Mouse (Mus musculus) left cerebral cortex, adult 11 months (tissue): ENCODE measurements at regions not wholly inside any gene's neighbourhood (a gene's known extent, or its start where the extent isn't known, plus 50 kb on each side); places are given as distances from the start of the nearest gene placed in this dataset.

Source experiments
- DNase-seq: peaks from one replicate; pipeline ENCODE4 v3.0.0; 2022; ENCODE audit warnings: low spot score

- no peak for DNase-seq
Observed at GRCm38 (mm10) chr3:23127134-23127533, 1050.7 kb downstream of the Tbl1xr1 start.

GRCm38 (mm10) chr3:23135551-23135950, 1059.1 kb downstream of the Tbl1xr1 start:
- no peak for DNase-seq

GRCm38 (mm10) chr3:23138932-23139331, 1062.5 kb downstream of the Tbl1xr1 start:
- no peak for DNase-seq

GRCm38 (mm10) chr3:23164828-23165450, 1088.5 kb downstream of the Tbl1xr1 start:
- no peak for DNase-seq

GRCm38 (mm10) chr3:23183393-23183792, 1106.9 kb downstream of the Tbl1xr1 start:
- no peak for DNase-seq

GRCm38 (mm10) chr3:23188479-23188878, 1112.0 kb downstream of the Tbl1xr1 start:
- no peak for DNase-seq

GRCm38 (mm10) chr3:23200056-23200455, 1123.6 kb downstream of the Tbl1xr1 start:
- no peak for DNase-seq

GRCm38 (mm10) chr3:23214427-23214826, 1138.0 kb downstream of the Tbl1xr1 start:
- DNase-seq = no peak

GRCm38 (mm10) chr3:23216754-23217153, 1140.3 kb downstream of the Tbl1xr1 start:
- DNase-seq = no peak

- DNase-seq = no peak
Observed at GRCm38 (mm10) chr3:23248291-23248690, 1171.8 kb downstream of the Tbl1xr1 start.

- DNase-seq = no peak
Observed at GRCm38 (mm10) chr3:23252180-23252579, 1175.7 kb downstream of the Tbl1xr1 start.

GRCm38 (mm10) chr3:23298818-23299217, 1222.4 kb downstream of the Tbl1xr1 start:
- DNase-seq = no peak

- no peak for DNase-seq
Observed at GRCm38 (mm10) chr3:23334216-23334615, 1257.8 kb downstream of the Tbl1xr1 start.

- DNase-seq = no peak
Observed at GRCm38 (mm10) chr3:23334958-23335357, 1258.5 kb downstream of the Tbl1xr1 start.

- no peak for DNase-seq
Observed at GRCm38 (mm10) chr3:23374341-23374740, 1297.9 kb downstream of the Tbl1xr1 start.

- DNase-seq = no peak
Observed at GRCm38 (mm10) chr3:23404877-23405276, 1328.4 kb downstream of the Tbl1xr1 start.

- DNase-seq = no peak
Observed at GRCm38 (mm10) chr3:23409431-23409830, 1333.0 kb downstream of the Tbl1xr1 start.

- DNase-seq = no peak
Observed at GRCm38 (mm10) chr3:23426956-23427355, 1350.5 kb downstream of the Tbl1xr1 start.

- DNase-seq = no peak
Observed at GRCm38 (mm10) chr3:23435016-23435415, 1358.6 kb downstream of the Tbl1xr1 start.

GRCm38 (mm10) chr3:23457720-23458119, 1381.3 kb downstream of the Tbl1xr1 start:
- no peak for DNase-seq

GRCm38 (mm10) chr3:23499889-23500288, 1423.4 kb downstream of the Tbl1xr1 start:
- DNase-seq = no peak

GRCm38 (mm10) chr3:23547546-23547945, 1471.1 kb downstream of the Tbl1xr1 start:
- DNase-seq = no peak

GRCm38 (mm10) chr3:23564340-23564739, 1487.9 kb downstream of the Tbl1xr1 start:
- no peak for DNase-seq

GRCm38 (mm10) chr3:23568806-23569205, 1492.4 kb downstream of the Tbl1xr1 start:
- no peak for DNase-seq
